Mouse (Mus musculus) olfactory bulb, adult 2 months (tissue): ENCODE measurements around the gene Stk35.

Source experiments
- CTCF ChIP-seq: fragments of 200-500 bp; IDR thresholded peaks from 2 replicates; pipeline ENCODE4 v1.5.1; 2012; ENCODE audit warnings: low read depth, mild to moderate bottlenecking, low read length, moderate library complexity; ENCODE audit not compliant: insufficient read depth
- POLR2A ChIP-seq: fragments of 200-500 bp; IDR thresholded peaks from 2 replicates; pipeline ENCODE4 v1.6.1; 2012; ENCODE audit warnings: mild to moderate bottlenecking, low read depth, low read length, moderate library complexity; ENCODE audit not compliant: insufficient read depth

- TF ChIP-seq POLR2A = peak; percentile 27; the same call in 1 of the 2 replicates
- TF ChIP-seq CTCF = no peak
Observed at GRCm38 (mm10) chr2:129800271-129800903, at the start of gene Stk35.
